Mouse (Mus musculus): Measurements from ENCODE around the gene Akr1b3. TPM values are rescaled to one million over a fixed set of nuclear protein-coding genes. Genes with fewer than 3 reads are reported as not detected.

The Akr1b3 gene
- polyA plus RNA-seq, 1 experiment from 2014 or later = 72.9 TPM

- no peak overlapping the region for H3K27ac ChIP-seq (ENCODE audit: low read depth, low read length)
- WGBS = 89% methylated on average over 5 of the region's 5 CpGs
- no peak for ATAC-seq
Observed at GRCm38 (mm10) chr6:34331379-34331778, 14.1 kb upstream of the Akr1b3 start.

GRCm38 (mm10) chr6:34322121-34322520 lies 4.8 kb upstream of the Akr1b3 start:
- H3K4me1 ChIP-seq (replicated peaks; ENCODE audit: control insufficient read depth, insufficient read depth, low read length) = 0 out of 2 replicates have a peak, but pooled peaks cover 3% of the 10 kb centered on the region
- H3K27me3 ChIP-seq (replicated peaks; ENCODE audit: control insufficient read depth, insufficient read depth, low read length) = no peaks in the 10 kb centered on the region
- no peak overlapping the region for H3K4me2 ChIP-seq (replicated peaks; ENCODE audit: low read depth)
- no peak for ATAC-seq
- WGBS = 95% methylated on average over 7 of the region's 7 CpGs
- no peaks in the 10 kb centered on the region for H3K36me3 ChIP-seq (ENCODE audit: control insufficient read depth, insufficient read depth)
- TF ChIP-seq CTCF (IDR thresholded peaks at IDR 0.05; ENCODE audit: low read depth) = no peak
- no peak overlapping the region for H3K9ac ChIP-seq (ENCODE audit: low read depth, low read length)
- no peak overlapping the region for H3K27ac ChIP-seq (ENCODE audit: low read depth, low read length)
- no peaks in the 10 kb centered on the region for H3K9me3 ChIP-seq (ENCODE audit: control insufficient read depth)
- no peak overlapping the region for H3K4me3 ChIP-seq (ENCODE audit: low read depth, low read length)

More at GRCm38 (mm10) chr6:34331379-34331778, 14.1 kb upstream of the Akr1b3 start:
- Histone ChIP-seq H3K4me2 (replicated peaks; ENCODE audit: low read depth) (no peak overlapping the region), H3K9ac (ENCODE audit: low read depth, low read length) (no peak overlapping the region), H3K9me3 (ENCODE audit: control insufficient read depth) (no peaks in the 10 kb centered on the region), H3K4me1 (replicated peaks; ENCODE audit: control insufficient read depth, insufficient read depth, low read length) (no peaks in the 10 kb centered on the region), H3K27me3 (replicated peaks; ENCODE audit: control insufficient read depth, insufficient read depth, low read length) (no peaks in the 10 kb centered on the region), H3K36me3 (ENCODE audit: control insufficient read depth, insufficient read depth) (no peaks in the 10 kb centered on the region), H3K4me3 (ENCODE audit: low read depth, low read length) (no peak overlapping the region)
- TF ChIP-seq CTCF (IDR thresholded peaks at IDR 0.05; ENCODE audit: low read depth) = no peak

GRCm38 (mm10) chr6:34318636-34319035 lies 1.4 kb upstream of the Akr1b3 start:
- Histone ChIP-seq H3K4me1 (replicated peaks; ENCODE audit: control insufficient read depth, insufficient read depth, low read length) (0 out of 2 replicates have a peak, but pooled peaks cover 3% of the 10 kb centered on the region), H3K4me3 (ENCODE audit: low read depth, low read length) (no peak overlapping the region), H3K27ac (ENCODE audit: low read depth, low read length) (no peak overlapping the region), H3K36me3 (ENCODE audit: control insufficient read depth, insufficient read depth) (no peaks in the 10 kb centered on the region), H3K9me3 (ENCODE audit: control insufficient read depth) (no peaks in the 10 kb centered on the region), H3K27me3 (replicated peaks; ENCODE audit: control insufficient read depth, insufficient read depth, low read length) (no peaks in the 10 kb centered on the region), H3K4me2 (replicated peaks; ENCODE audit: low read depth) (no peak overlapping the region), H3K9ac (ENCODE audit: low read depth, low read length) (no peak overlapping the region)
- 79% methylated on average over 6 of the region's 6 CpGs for WGBS
- no peak for TF ChIP-seq CTCF (IDR thresholded peaks at IDR 0.05; ENCODE audit: low read depth)
- ATAC-seq = no peak

GRCm38 (mm10) chr6:34318172-34318571 lies 894 bp upstream of the Akr1b3 start:
- Histone ChIP-seq H3K4me2 (replicated peaks; ENCODE audit: low read depth) (peak overlapping the region; percentile 98), H3K36me3 (ENCODE audit: control insufficient read depth, insufficient read depth) (no peaks in the 10 kb centered on the region), H3K4me1 (replicated peaks; ENCODE audit: control insufficient read depth, insufficient read depth, low read length) (0 out of 2 replicates have a peak, but pooled peaks cover 3% of the 10 kb centered on the region), H3K27ac (ENCODE audit: low read depth, low read length) (no peak overlapping the region), H3K9me3 (ENCODE audit: control insufficient read depth) (no peaks in the 10 kb centered on the region), H3K27me3 (replicated peaks; ENCODE audit: control insufficient read depth, insufficient read depth, low read length) (no peaks in the 10 kb centered on the region), H3K4me3 (ENCODE audit: low read depth, low read length) (peak overlapping the region; percentile 73), H3K9ac (ENCODE audit: low read depth, low read length) (no peak overlapping the region)
- no peak for TF ChIP-seq CTCF (IDR thresholded peaks at IDR 0.05; ENCODE audit: low read depth)
- ATAC-seq = no peak
- WGBS = 40% methylated on average over 5 of the region's 5 CpGs

GRCm38 (mm10) chr6:34313921-34314320 lies 3.4 kb downstream of the Akr1b3 start:
- Histone ChIP-seq H3K27ac (ENCODE audit: low read depth, low read length) (no peak overlapping the region), H3K36me3 (ENCODE audit: control insufficient read depth, insufficient read depth) (peaks cover 21% of the 10 kb centered on the region), H3K9ac (ENCODE audit: low read depth, low read length) (no peak overlapping the region), H3K4me3 (ENCODE audit: low read depth, low read length) (no peak overlapping the region), H3K27me3 (replicated peaks; ENCODE audit: control insufficient read depth, insufficient read depth, low read length) (no peaks in the 10 kb centered on the region), H3K9me3 (ENCODE audit: control insufficient read depth) (no peaks in the 10 kb centered on the region), H3K4me2 (replicated peaks; ENCODE audit: low read depth) (no peak overlapping the region), H3K4me1 (replicated peaks; ENCODE audit: control insufficient read depth, insufficient read depth, low read length) (0 out of 2 replicates have a peak, but pooled peaks cover 3% of the 10 kb centered on the region)
- whole genome bisulfite sequencing = 98% methylated on average over 2 of the region's 2 CpGs
- TF ChIP-seq CTCF (IDR thresholded peaks at IDR 0.05; ENCODE audit: low read depth) = no peak
- ATAC-seq = no peak

GRCm38 (mm10) chr6:34313386-34313785 lies 3.9 kb downstream of the Akr1b3 start:
- 74% methylated on average over 9 of the region's 9 CpGs for WGBS
- H3K9ac ChIP-seq (ENCODE audit: low read depth, low read length) = no peak overlapping the region
- no peak overlapping the region for H3K4me2 ChIP-seq (replicated peaks; ENCODE audit: low read depth)
- ATAC-seq = no peak
- H3K36me3 ChIP-seq (ENCODE audit: control insufficient read depth, insufficient read depth) = peaks cover 26% of the 10 kb centered on the region
- 0 out of 2 replicates have a peak, but pooled peaks cover 3% of the 10 kb centered on the region for H3K4me1 ChIP-seq (replicated peaks; ENCODE audit: control insufficient read depth, insufficient read depth, low read length)
- no peak overlapping the region for H3K27ac ChIP-seq (ENCODE audit: low read depth, low read length)
- no peaks in the 10 kb centered on the region for H3K9me3 ChIP-seq (ENCODE audit: control insufficient read depth)
- TF ChIP-seq CTCF (IDR thresholded peaks at IDR 0.05; ENCODE audit: low read depth) = no peak
- no peaks in the 10 kb centered on the region for H3K27me3 ChIP-seq (replicated peaks; ENCODE audit: control insufficient read depth, insufficient read depth, low read length)
- H3K4me3 ChIP-seq (ENCODE audit: low read depth, low read length) = no peak overlapping the region
